In the genomic region with DNA sequence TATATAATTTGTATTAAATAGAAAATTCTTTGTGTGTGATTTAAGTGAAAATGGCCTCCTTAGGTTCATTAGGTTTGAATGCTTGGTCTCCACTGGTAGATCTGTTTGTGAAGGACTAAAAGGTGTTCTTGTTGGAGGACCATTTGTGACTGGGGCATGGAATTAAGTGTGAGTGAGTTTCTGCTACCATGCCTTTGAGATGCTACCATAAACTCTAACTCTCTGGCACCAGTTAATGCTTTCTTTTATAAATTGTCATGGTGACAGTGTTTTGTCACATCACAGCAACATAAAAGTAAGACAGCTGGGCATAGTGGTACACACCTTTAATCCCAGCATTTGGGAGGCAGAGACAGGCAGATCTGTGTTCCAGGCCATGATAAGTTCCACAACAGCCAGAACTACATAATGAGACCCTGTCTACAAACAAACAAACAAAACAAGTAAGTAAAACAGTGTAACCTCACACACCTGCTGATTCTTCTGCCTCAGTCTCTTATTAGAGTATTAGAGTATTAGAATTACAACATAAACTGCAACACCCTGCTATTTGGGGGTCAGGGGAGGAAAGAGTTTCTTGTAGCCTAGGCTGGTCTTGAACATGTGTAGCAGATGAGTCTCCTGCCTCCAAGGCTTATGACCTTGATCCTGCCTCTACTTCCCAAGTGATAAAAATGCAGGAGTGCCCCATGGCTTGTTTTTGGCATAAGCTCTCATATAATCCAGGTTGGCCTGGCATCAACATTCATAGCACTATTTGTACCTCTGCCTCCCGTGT, we compare ENCODE assay signal across 9 mouse cellular contexts. TPM values are rescaled to one million over a fixed set of nuclear protein-coding genes. Genes with fewer than 3 reads are reported as not detected.
A peak's percentile ranks its signal among the peaks of the same experiment; 100 is the strongest.
DNase-seq lines count a peak whose midpoint lies in the region; ATAC-seq and TF ChIP-seq lines count a peak whose summit lies in the region.
"Had no signal": no experiment of that assay in that cellular context is flagged by ENCODE, and none has a peak within 500 bp of the region (broad histone marks: within the 10 kb centered on the region; RNA-seq: fewer than 3 reads in every experiment).

No protein-coding gene starts in this region.

- no peak overlapping the region for H3K9ac ChIP-seq in forebrain, embryonic 13.5 days
- H3K9ac ChIP-seq in lung, postnatal 0 days (replicated peaks; ENCODE audit: low read depth), result no peak overlapping the region
- H3K9ac ChIP-seq in intestine, embryonic 16.5 days (ENCODE audit: low read depth, low read length), result no peak overlapping the region

- no peak overlapping the region for H3K4me3 ChIP-seq in forebrain, embryonic 13.5 days
- H3K4me3 ChIP-seq in forebrain, embryonic 10.5 days, result no peak overlapping the region
- no peak overlapping the region for H3K4me3 ChIP-seq in lung, postnatal 0 days (ENCODE audit: low read depth, low read length)
- no peak overlapping the region for H3K4me3 ChIP-seq in intestine, embryonic 16.5 days (ENCODE audit: low read length)

- no peak for DNase-seq in forebrain, embryonic 10.5 days (ENCODE audit: extremely low spot score, low spot score)
- peak; percentile 37 for DNase-seq in lung, postnatal 0 days (ENCODE audit: low spot score)
- DNase-seq in lung, postnatal 10 days, result no peak
- DNase-seq in splenic B cell, adult 2 months (ENCODE audit: low read depth, low spot score), result peak; percentile 76
- no peak for DNase-seq in adrenal gland, postnatal 4 days (ENCODE audit: low spot score in 2 of 2)
- DNase-seq in cerebellum, adult 9-11 months, result no peak

- peak overlapping the region; percentile 75 for H3K27ac ChIP-seq in forebrain, embryonic 13.5 days
- no peak overlapping the region for H3K27ac ChIP-seq in forebrain, embryonic 10.5 days
- 0 out of 2 replicates have a peak overlapping the region, but pooled peaks have one; percentile 71 for H3K27ac ChIP-seq in lung, postnatal 0 days (ENCODE audit: low read length)
- H3K27ac ChIP-seq in intestine, embryonic 16.5 days (ENCODE audit: low read length), result peak overlapping the region; percentile 26

- TF ChIP-seq EP300 in lung, postnatal 0 days (IDR thresholded peaks at IDR 0.05), result no peak

- WGBS in forebrain, embryonic 13.5 days, result 62% methylated on average over 1 of the region's 1 CpGs
- WGBS in forebrain, embryonic 10.5 days, result 65% methylated on average over 1 of the region's 1 CpGs
- 42% methylated on average over 1 of the region's 1 CpGs for WGBS in lung, postnatal 0 days
- WGBS in intestine, embryonic 16.5 days, result 36% methylated on average over 1 of the region's 1 CpGs

- H3K9me3 ChIP-seq in forebrain, embryonic 13.5 days (replicated peaks), result no peaks in the 10 kb centered on the region
- no peaks in the 10 kb centered on the region for H3K9me3 ChIP-seq in forebrain, embryonic 10.5 days
- no peaks in the 10 kb centered on the region for H3K9me3 ChIP-seq in lung, postnatal 0 days (ENCODE audit: low read length)
- H3K9me3 ChIP-seq in intestine, embryonic 16.5 days (ENCODE audit: control insufficient read depth, low read length), result no peaks in the 10 kb centered on the region

- H3K4me2 ChIP-seq in forebrain, embryonic 13.5 days, result no peak overlapping the region
- no peak overlapping the region for H3K4me2 ChIP-seq in lung, postnatal 0 days (replicated peaks; ENCODE audit: low read depth, low read length)
- no peak overlapping the region for H3K4me2 ChIP-seq in intestine, embryonic 16.5 days (ENCODE audit: low read depth, low read length)

- H3K27me3 ChIP-seq in forebrain, embryonic 13.5 days, result no peaks in the 10 kb centered on the region
- H3K27me3 ChIP-seq in forebrain, embryonic 10.5 days (ENCODE audit: poor library complexity, severe bottlenecking), result no peaks in the 10 kb centered on the region
- no peaks in the 10 kb centered on the region for H3K27me3 ChIP-seq in lung, postnatal 0 days (replicated peaks; ENCODE audit: insufficient read depth, low read length)
- H3K27me3 ChIP-seq in intestine, embryonic 16.5 days (replicated peaks; ENCODE audit: control insufficient read depth, insufficient read depth, low read length), result no peaks in the 10 kb centered on the region
- no peaks in the 10 kb centered on the region for H3K27me3 ChIP-seq in splenic B cell, adult 2 months (ENCODE audit: control insufficient read depth, insufficient read depth, low read length, poor library complexity, severe bottlenecking)

- peaks cover 18% of the 10 kb centered on the region; the same call in 1 of the 2 replicates for H3K4me1 ChIP-seq in forebrain, embryonic 13.5 days
- H3K4me1 ChIP-seq in forebrain, embryonic 10.5 days, result peaks cover 14% of the 10 kb centered on the region
- H3K4me1 ChIP-seq in lung, postnatal 0 days (ENCODE audit: insufficient read depth, low read depth, low read length), result no peaks in the 10 kb centered on the region
- H3K4me1 ChIP-seq in intestine, embryonic 16.5 days (ENCODE audit: control insufficient read depth, insufficient read depth, low read length), result no peaks in the 10 kb centered on the region

- no peaks in the 10 kb centered on the region for H3K36me3 ChIP-seq in forebrain, embryonic 13.5 days (ENCODE audit: poor library complexity, severe bottlenecking)
- no peaks in the 10 kb centered on the region for H3K36me3 ChIP-seq in forebrain, embryonic 10.5 days (replicated peaks)
- H3K36me3 ChIP-seq in lung, postnatal 0 days (ENCODE audit: insufficient read depth, low read length), result no peaks in the 10 kb centered on the region
- H3K36me3 ChIP-seq in intestine, embryonic 16.5 days (ENCODE audit: control insufficient read depth, insufficient read depth, low read length), result no peaks in the 10 kb centered on the region
- no peaks in the 10 kb centered on the region for H3K36me3 ChIP-seq in splenic B cell, adult 2 months (ENCODE audit: control insufficient read depth, insufficient read depth, low read length, poor library complexity, severe bottlenecking)

- no peak for ATAC-seq in forebrain, embryonic 13.5 days
- no peak for ATAC-seq in lung, postnatal 0 days
- ATAC-seq in intestine, embryonic 16.5 days, result no peak

- no peak for TF ChIP-seq CTCF in lung, postnatal 0 days (IDR thresholded peaks at IDR 0.05)

RNA-seq across cellular contexts. Expression of a gene that starts 22.6 kb away (rescaled TPM):
- 0.10 and 0.43 TPM in 2 replicates for polyA plus RNA-seq in forebrain, embryonic 13.5 days (2015; fragmentation: Nextera tagmentation; extraction: Ambion mirVana)
- not detected in 2 replicates for polyA plus RNA-seq in forebrain, embryonic 10.5 days (2016; fragmentation: Nextera tagmentation; extraction: Ambion mirVana)
- polyA plus RNA-seq in lung, postnatal 0 days (2015; fragmentation: Nextera tagmentation; extraction: Ambion mirVana), result 1.1 and 2.7 TPM in 2 replicates
- 0.53 and 0.70 TPM in 2 replicates for polyA plus RNA-seq in intestine, embryonic 16.5 days (2015; fragmentation: Nextera tagmentation; extraction: Ambion mirVana)
- 1 to 10 TPM in 1 of 2 experiments, under 1 TPM in 1; 0.34 to 1.0 TPM for total RNA-seq in adrenal gland, postnatal 4 days (2021)
- polyA plus RNA-seq: C2C12 had no signal

RNA-seq across cellular contexts. Expression of a gene that starts 22.7 kb away (rescaled TPM):
- polyA plus RNA-seq in forebrain, embryonic 13.5 days (2015; fragmentation: Nextera tagmentation; extraction: Ambion mirVana), result 10.7 and 11.2 TPM in 2 replicates
- polyA plus RNA-seq in forebrain, embryonic 10.5 days (2016; fragmentation: Nextera tagmentation; extraction: Ambion mirVana), result 13.3 and 15.1 TPM in 2 replicates
- polyA plus RNA-seq in lung, postnatal 0 days (2015; fragmentation: Nextera tagmentation; extraction: Ambion mirVana), result 1.2 and 1.7 TPM in 2 replicates
- 4.7 and 5.3 TPM in 2 replicates for polyA plus RNA-seq in intestine, embryonic 16.5 days (2015; fragmentation: Nextera tagmentation; extraction: Ambion mirVana)
- 1 to 10 TPM; 3.2 to 6.1 TPM for total RNA-seq in adrenal gland, postnatal 4 days (2021)

Comparison
In these comparisons a context has a peak if more than half of its experiments do, and no peak if none do; other contexts are left out.
1. DNase-seq: peak in lung, postnatal 0 days (single experiment) and splenic B cell, adult 2 months (single experiment); none in forebrain, embryonic 10.5 days (single experiment), lung, postnatal 10 days (single experiment), adrenal gland, postnatal 4 days (0 of 2) and cerebellum, adult 9-11 months (single experiment).